Mouse (Mus musculus) forebrain, embryonic 12.5 days (tissue): Measurements from ENCODE around the gene Krtcap3. TPM values are rescaled to one million over a fixed set of nuclear protein-coding genes. Genes with fewer than 3 reads are reported as not detected.

Source experiments
- ATAC-seq: fragments of 200-750 bp; cut with Nextera tagmentation; 2 replicates; pipeline ENCODE4 v1.8.0; 2017; ENCODE audit warnings: moderate TSS enrichment; ENCODE audit not compliant: low FRiP score
- H3K27ac ChIP-seq: fragments of 300-500 bp; sonication (generic); 2 replicates; pipeline ENCODE4 v1.5.1; 2016; ENCODE audit warnings: mild to moderate bottlenecking
- H3K27me3 ChIP-seq: fragments of 300-500 bp; sonication (generic); 2 replicates; pipeline ENCODE4 v1.6.1; 2016; ENCODE audit warnings: mild to moderate bottlenecking
- H3K36me3 ChIP-seq: fragments of 300-500 bp; sonication (generic); replicated peaks from 2 replicates; pipeline ENCODE4 v1.6.1; 2016; ENCODE audit warnings: mild to moderate bottlenecking
- H3K4me1 ChIP-seq: fragments of 300-500 bp; sonication (generic); 2 replicates; pipeline ENCODE4 v1.6.1; 2016
- H3K4me2 ChIP-seq: fragments of 300-500 bp; sonication (generic); 2 replicates; pipeline ENCODE4 v1.6.1; 2016; ENCODE audit warnings: mild to moderate bottlenecking, moderate library complexity
- H3K4me3 ChIP-seq: fragments of 300-500 bp; sonication (generic); replicated peaks from 2 replicates; pipeline ENCODE4 v1.5.1; 2016; ENCODE audit warnings: mild to moderate bottlenecking
- H3K9ac ChIP-seq: fragments of 300-500 bp; sonication (generic); 2 replicates; pipeline ENCODE4 v1.6.1; 2016; ENCODE audit warnings: mild to moderate bottlenecking
- H3K9me3 ChIP-seq: fragments of 300-500 bp; sonication (generic); 2 replicates; pipeline ENCODE4 v1.6.1; 2016
- WGBS: fragments of 180-500 bp; shearing (Covaris S2); methylation state at CpG from one replicate; pipeline ENCODE4 v1.1.7; 2016; 5-methylcytosine and 5-hydroxymethylcytosine counted together
- polyA plus RNA-seq: library from polyadenylated mRNA; unstranded; fragments of >200 nt; fragmentation: Nextera tagmentation; extraction: Ambion mirVana; gene quantifications from 2 replicates; pipeline ENCODE4 v1.2.1, GENCODE M21; 2016

The Krtcap3 gene
- polyA plus RNA-seq, 1 experiment from 2014 or later = 4.7 TPM

DNA sequence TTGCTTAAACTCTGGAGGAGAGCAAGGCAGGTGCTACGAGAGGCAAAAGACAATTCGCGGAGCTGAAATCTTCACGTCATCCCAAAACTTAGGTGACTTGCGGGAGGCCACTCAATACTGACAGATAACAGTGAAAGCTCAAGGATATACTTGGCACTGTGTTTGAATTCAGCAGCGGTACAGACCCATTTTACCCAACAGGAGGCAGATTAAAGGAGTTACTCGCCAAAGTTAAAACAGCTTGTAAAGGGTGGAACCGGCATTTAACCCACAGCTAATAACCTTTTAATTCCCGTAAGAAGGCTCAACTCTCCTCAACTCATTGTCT is 39.8 kb downstream of the Krtcap3 start:
- 6% methylated on average over 9 of the region's 9 CpGs for WGBS
- peak overlapping the region; percentile 65 for H3K4me2 ChIP-seq
- peak overlapping the region; percentile 80 for H3K27ac ChIP-seq
- no peaks in the 10 kb centered on the region for H3K27me3 ChIP-seq
- peak overlapping the region; percentile 55 for H3K9ac ChIP-seq
- H3K9me3 ChIP-seq = no peaks in the 10 kb centered on the region
- H3K4me1 ChIP-seq = peaks cover 34% of the 10 kb centered on the region
- ATAC-seq = no peak
- H3K36me3 ChIP-seq = peaks cover 16% of the 10 kb centered on the region
- peak overlapping the region; percentile 45 for H3K4me3 ChIP-seq

DNA sequence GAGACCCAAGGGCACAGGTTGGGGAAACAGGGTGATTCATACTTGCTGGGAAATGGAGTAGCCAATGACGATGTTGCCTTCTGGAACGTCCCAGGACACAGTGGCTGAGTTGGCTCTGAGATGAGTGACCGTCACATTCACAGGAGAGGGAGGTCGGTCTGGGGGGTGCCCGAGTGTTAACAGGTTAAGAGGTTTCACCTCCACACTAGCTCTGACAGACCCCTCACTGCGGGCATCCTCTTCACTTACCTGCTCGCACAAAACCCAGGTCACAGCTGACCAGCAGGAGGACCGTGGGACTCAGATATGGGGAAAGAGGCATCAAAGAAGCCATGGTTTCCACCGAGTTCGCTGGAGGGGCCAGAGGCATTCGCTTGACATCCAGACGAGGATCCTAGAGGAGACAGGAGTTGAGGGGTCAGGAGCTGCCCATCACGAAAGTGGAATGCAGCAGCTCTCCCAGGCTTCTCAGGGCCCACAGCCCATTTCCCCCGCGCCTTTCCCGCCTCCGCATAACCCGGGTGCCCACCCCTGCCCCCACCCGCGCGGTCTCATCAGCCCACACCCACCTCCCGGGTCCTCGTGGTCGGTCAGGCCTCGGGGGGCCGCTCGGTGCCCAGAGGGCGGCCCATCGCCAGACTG is 43.6 kb downstream of the Krtcap3 start:
- no peak; the same call in 1 of the 2 replicates for ATAC-seq
- H3K9me3 ChIP-seq = no peaks in the 10 kb centered on the region
- H3K9ac ChIP-seq = peak overlapping the region; percentile 99
- WGBS = 5% methylated on average over 29 of the region's 29 CpGs
- peak overlapping the region; percentile 77 for H3K27ac ChIP-seq
- peak overlapping the region; percentile 92 for H3K4me3 ChIP-seq
- no peaks in the 10 kb centered on the region; the same call in 1 of the 2 replicates for H3K27me3 ChIP-seq
- H3K4me1 ChIP-seq = peaks cover 31% of the 10 kb centered on the region
- H3K4me2 ChIP-seq = peak overlapping the region; percentile 97
- H3K36me3 ChIP-seq = peaks cover 11% of the 10 kb centered on the region

DNA sequence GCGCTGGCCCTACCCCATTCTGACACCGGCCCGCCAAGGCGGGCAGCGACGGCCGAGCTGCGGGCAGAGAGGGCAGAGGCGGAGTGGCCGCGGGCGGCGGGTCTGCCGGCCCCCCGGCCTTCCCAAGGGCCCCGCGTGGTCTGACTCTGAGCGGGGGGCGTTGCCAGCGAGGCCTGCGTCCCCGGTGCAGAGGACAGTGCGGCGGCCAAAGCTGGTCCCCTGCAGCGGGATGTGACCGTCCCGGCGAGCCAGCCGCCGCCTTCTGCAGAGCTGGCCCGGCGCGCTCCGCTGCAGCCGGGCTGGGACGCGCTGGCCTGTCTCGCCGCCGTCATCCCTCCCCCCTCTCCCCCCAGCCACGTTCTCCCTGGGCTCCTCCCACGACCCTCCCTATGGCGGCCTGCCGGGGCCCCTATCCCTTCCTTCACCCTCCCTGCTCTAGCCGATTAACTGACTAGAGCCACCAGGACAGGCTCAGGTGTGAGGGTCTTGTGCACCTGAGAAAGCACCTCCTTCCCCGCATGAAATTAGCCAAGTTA is 44.2 kb downstream of the Krtcap3 start, which contains the start of gene Fndc4:
Gene Fndc4, minus strand, starts transcription at position 475 of the 536 bp plus-strand sequence.
- Histone ChIP-seq H3K36me3 (peaks cover 11% of the 10 kb centered on the region), H3K4me3 (peak within 1 kb of the TSS; percentile 92), H3K27me3 (no peaks in the 10 kb centered on the region; the same call in 1 of the 2 replicates), H3K9me3 (no peaks in the 10 kb centered on the region), H3K4me1 (peaks cover 26% of the 10 kb centered on the region), H3K27ac (peak within 1 kb of the TSS; percentile 77), H3K4me2 (peak within 1 kb of the TSS; percentile 97), H3K9ac (peak within 1 kb of the TSS; percentile 99)
- peak; percentile 85 for ATAC-seq
- under 1% methylated on average over 39 of the region's 46 CpGs for WGBS

DNA sequence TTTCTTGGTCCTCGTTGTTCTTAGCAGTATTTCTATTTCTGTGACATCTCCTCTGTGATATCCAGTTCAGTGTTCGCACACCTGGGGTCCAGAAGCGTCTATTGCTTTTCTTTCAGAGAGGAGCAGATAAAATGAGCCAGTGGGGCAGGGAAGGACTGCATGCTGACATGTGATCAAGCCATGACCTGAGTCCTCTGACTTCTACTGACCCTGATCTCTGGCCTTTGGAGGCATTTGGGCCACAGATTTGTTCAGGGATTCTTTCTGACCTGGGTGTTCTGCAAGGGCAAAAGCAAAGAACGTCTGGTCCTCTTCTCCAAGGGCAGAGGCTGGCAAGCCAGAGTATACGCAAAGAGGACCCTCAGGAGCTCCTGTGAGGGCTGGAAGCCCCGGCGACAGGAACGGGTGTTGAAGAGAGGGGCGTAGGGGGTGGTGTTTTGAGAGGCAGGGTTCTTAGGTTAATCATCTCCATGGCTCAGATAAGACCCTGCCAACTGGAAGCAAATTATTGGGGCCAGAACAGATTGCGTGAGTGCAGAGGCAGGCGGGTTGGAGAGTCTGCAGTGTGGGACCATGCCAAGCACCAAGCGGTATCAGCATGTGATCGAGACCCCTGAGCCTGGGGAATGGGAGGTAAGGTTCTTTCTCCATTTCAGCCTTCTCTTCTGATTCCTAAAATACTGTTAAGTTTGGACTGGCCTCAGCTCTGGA is 45.7 kb downstream of the Krtcap3 start, which contains the start of gene Gckr:
Gene Gckr, plus strand, starts transcription at position 397 of the 711 bp plus-strand sequence.
- H3K9me3 ChIP-seq = no peaks in the 10 kb centered on the region
- H3K9ac ChIP-seq = peak within 1 kb of the TSS; percentile 99
- H3K4me1 ChIP-seq = peaks cover 19% of the 10 kb centered on the region
- H3K27ac ChIP-seq = no peak within 1 kb of the TSS
- peaks cover 11% of the 10 kb centered on the region for H3K36me3 ChIP-seq
- ATAC-seq = no peak
- peak within 1 kb of the TSS; percentile 97 for H3K4me2 ChIP-seq
- H3K27me3 ChIP-seq = no peaks in the 10 kb centered on the region; the same call in 1 of the 2 replicates
- no peak within 1 kb of the TSS for H3K4me3 ChIP-seq
- WGBS = 84% methylated on average over 13 of the region's 13 CpGs

DNA sequence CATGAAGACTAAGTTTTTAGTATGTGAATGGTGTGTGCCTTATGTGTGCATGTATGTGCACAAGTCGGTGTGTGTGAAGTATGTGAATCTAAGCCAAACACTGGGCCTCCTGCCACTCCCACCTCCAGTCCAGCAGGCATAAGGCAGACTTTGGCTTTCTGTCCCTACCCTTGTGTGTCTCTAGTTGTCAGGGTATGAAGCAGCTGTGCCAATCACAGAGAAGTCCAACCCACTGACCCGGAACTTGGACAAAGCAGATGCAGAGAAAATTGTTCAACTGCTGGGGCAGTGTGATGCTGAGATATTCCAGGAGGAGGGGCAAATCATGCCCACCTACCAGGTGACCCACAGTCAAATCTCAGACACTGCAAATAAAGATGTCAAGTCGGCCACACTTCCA is 46.5 kb downstream of the Krtcap3 start:
- Histone ChIP-seq H3K9ac (no peak overlapping the region), H3K4me3 (no peak overlapping the region), H3K9me3 (no peaks in the 10 kb centered on the region), H3K27ac (no peak overlapping the region), H3K27me3 (no peaks in the 10 kb centered on the region; the same call in 1 of the 2 replicates), H3K4me2 (no peak overlapping the region), H3K36me3 (peaks cover 7% of the 10 kb centered on the region), H3K4me1 (peaks cover 19% of the 10 kb centered on the region)
- ATAC-seq = no peak
- WGBS = 89% methylated on average over 3 of the region's 3 CpGs

DNA sequence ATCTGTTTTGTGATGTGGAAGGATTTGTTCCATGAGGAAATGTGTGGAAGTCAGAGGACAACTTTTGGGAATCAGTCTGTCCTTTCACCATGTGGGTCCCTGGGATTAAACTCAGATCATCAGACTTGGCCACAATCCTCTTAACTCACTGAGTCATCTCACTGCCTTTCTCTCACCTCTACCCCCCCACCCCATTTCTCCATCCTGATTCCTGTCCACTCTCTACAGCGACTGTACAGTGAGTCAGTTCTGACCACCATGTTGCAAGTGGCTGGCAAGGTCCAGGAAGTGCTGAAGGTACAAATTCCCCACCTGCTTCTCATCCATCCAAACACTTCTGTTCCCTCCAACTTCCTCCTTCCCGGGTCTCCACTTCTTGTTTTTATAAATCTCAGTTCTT is 47.0 kb downstream of the Krtcap3 start:
- 79% methylated on average over 2 of the region's 2 CpGs for WGBS
- Histone ChIP-seq H3K36me3 (peaks cover 2% of the 10 kb centered on the region; the same call in 1 of the 2 replicates), H3K9me3 (no peaks in the 10 kb centered on the region), H3K4me3 (no peak overlapping the region), H3K4me2 (no peak overlapping the region), H3K27me3 (no peaks in the 10 kb centered on the region; the same call in 1 of the 2 replicates), H3K9ac (no peak overlapping the region), H3K27ac (no peak overlapping the region), H3K4me1 (peaks cover 19% of the 10 kb centered on the region)
- no peak for ATAC-seq

DNA sequence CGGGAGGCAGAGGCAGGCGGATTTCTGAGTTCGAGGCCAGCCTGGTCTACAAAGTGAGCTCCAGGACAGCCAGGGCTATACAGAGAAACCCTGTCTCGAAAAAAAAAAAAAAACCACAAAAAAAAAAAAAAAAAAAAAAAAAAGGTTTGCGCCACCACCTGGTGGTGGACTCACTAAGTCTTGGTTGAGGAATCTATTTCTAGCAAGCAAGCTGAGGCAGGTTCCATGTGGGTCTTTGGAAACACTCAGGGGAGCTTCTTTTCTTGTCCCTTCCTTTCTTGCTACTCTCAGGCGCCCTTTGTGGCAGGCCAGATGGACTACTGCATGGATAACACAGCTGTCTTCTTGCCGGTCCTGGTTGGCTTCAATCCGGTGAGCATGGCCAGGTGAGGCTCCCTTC is 50.4 kb downstream of the Krtcap3 start:
- Histone ChIP-seq H3K4me1 (no peaks in the 10 kb centered on the region), H3K27me3 (no peaks in the 10 kb centered on the region; the same call in 1 of the 2 replicates)
- 77% methylated on average over 8 of the region's 8 CpGs for WGBS

More for the DNA sequence above, 50.4 kb downstream of the Krtcap3 start:
- H3K36me3 ChIP-seq = no peaks in the 10 kb centered on the region
- H3K9me3 ChIP-seq = no peaks in the 10 kb centered on the region
- ATAC-seq = no peak
- H3K27ac ChIP-seq = no peak overlapping the region
- no peak overlapping the region for H3K9ac ChIP-seq
- no peak overlapping the region for H3K4me3 ChIP-seq
- no peak overlapping the region for H3K4me2 ChIP-seq

Other genes with a start within 250 kb of the Krtcap3 start
- 96.6 and 100 TPM in 2 replicates for gene Atraid, start 203.4 kb upstream of the Krtcap3 start, polyA plus RNA-seq
- gene Slc5a6, start 202.8 kb upstream of the Krtcap3 start, polyA plus RNA-seq = 11.1 and 12.1 TPM in 2 replicates
- gene Cad, start 196.9 kb upstream of the Krtcap3 start, polyA plus RNA-seq = 45.4 and 54.1 TPM in 2 replicates
- gene Dnajc5g, start 145.4 kb upstream of the Krtcap3 start, polyA plus RNA-seq = not detected in 2 replicates
- gene Slc30a3, start 143.5 kb upstream of the Krtcap3 start, polyA plus RNA-seq = 2.3 and 2.9 TPM in 2 replicates
- gene Trim54, start 135.0 kb upstream of the Krtcap3 start, polyA plus RNA-seq = not detected in 2 replicates
- not detected in 2 replicates for gene Ucn, start 112.9 kb upstream of the Krtcap3 start, polyA plus RNA-seq
- gene Mpv17, start 97.4 kb upstream of the Krtcap3 start, polyA plus RNA-seq = 47.0 and 47.2 TPM in 2 replicates
- 1.7 and 2.1 TPM in 2 replicates for gene Gm29609, start 71.8 kb upstream of the Krtcap3 start, polyA plus RNA-seq
- gene Gtf3c2, start 71.5 kb upstream of the Krtcap3 start, polyA plus RNA-seq = 102 and 110 TPM in 2 replicates
- 138 and 141 TPM in 2 replicates for gene Snx17, start 58.5 kb upstream of the Krtcap3 start, polyA plus RNA-seq
- gene Eif2b4, start 58.3 kb upstream of the Krtcap3 start, polyA plus RNA-seq = 65.0 and 72.0 TPM in 2 replicates
- gene Zfp513, start 49.4 kb upstream of the Krtcap3 start, polyA plus RNA-seq = 14.3 and 17.7 TPM in 2 replicates
- 169 TPM in 2 replicates for gene Ppm1g, start 31.0 kb upstream of the Krtcap3 start, polyA plus RNA-seq
- 137 and 139 TPM in 2 replicates for gene Nrbp1, start 10.8 kb upstream of the Krtcap3 start, polyA plus RNA-seq
- gene Gm9970, start 10.5 kb upstream of the Krtcap3 start, polyA plus RNA-seq = 0.54 and 0.89 TPM in 2 replicates
- gene Ift172, start 39.4 kb downstream of the Krtcap3 start, polyA plus RNA-seq = 46.1 and 47.8 TPM in 2 replicates
- gene Fndc4, start 44.4 kb downstream of the Krtcap3 start, polyA plus RNA-seq = 62.2 and 66.3 TPM in 2 replicates
- gene Gckr, start 45.8 kb downstream of the Krtcap3 start, polyA plus RNA-seq = 0.24 TPM in 1 of 2 replicates, not detected in the other
- 93.9 and 100 TPM in 2 replicates for gene Zfp512, start 200.7 kb downstream of the Krtcap3 start, polyA plus RNA-seq
- not detected in 2 replicates for gene 4930548H24Rik, start 234.0 kb downstream of the Krtcap3 start, polyA plus RNA-seq
- 78.7 and 79.3 TPM in 2 replicates for gene Gpn1, start 243.1 kb downstream of the Krtcap3 start, polyA plus RNA-seq